Mouse (Mus musculus) brain, embryonic 14.5 days (tissue): Measurements from ENCODE around the gene Styxl1.

Source experiments
- CTCF ChIP-seq: fragments of 200-500 bp; IDR thresholded peaks from 2 replicates; pipeline ENCODE4 v1.5.1; 2012; ENCODE audit warnings: inconsistent platforms, mild to moderate bottlenecking, moderate library complexity, borderline replicate concordance; ENCODE audit not compliant: insufficient read depth, insufficient read length; ENCODE audit errors: extremely low read depth
- POLR2A ChIP-seq: fragments of 200-500 bp; IDR thresholded peaks from 2 replicates; pipeline ENCODE4 v1.6.1; 2012; ENCODE audit warnings: mild to moderate bottlenecking, inconsistent platforms, borderline replicate concordance; ENCODE audit not compliant: poor library complexity, insufficient read depth, insufficient read length, severe bottlenecking; ENCODE audit errors: extremely low read depth

DNA sequence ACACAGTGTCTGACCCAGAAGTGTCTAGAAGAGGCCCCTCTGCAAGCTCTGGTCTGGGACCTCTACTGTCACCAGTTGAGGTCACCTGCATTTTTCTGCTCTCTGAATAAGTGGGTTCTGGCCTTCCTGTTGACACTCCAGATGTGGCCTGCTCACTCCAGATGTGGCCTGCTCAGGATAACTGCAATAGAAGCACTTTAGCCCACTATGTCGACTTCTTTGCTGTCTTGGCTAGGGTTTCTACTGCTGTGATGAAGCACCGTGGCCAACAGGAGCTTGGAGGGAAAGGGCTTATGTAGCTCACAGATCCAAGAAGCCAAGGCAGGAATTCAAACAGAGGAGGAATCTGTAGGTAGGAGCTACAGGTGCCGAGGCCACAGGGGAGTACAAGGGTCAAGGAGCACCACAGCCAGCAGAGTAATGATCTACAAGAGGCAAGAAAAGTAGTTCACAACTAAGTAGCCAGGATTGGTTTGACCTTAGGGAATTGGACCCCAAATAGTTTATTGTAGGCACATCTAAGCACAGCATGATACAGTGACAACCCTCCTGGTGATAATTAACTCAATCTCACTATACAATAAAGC lies 54.9 kb downstream of the Styxl1 start:
- TF ChIP-seq CTCF (no peak), POLR2A (no peak)
